Comparison of ENCODE assay signal across 22 mouse cellular contexts in the genomic region with DNA sequence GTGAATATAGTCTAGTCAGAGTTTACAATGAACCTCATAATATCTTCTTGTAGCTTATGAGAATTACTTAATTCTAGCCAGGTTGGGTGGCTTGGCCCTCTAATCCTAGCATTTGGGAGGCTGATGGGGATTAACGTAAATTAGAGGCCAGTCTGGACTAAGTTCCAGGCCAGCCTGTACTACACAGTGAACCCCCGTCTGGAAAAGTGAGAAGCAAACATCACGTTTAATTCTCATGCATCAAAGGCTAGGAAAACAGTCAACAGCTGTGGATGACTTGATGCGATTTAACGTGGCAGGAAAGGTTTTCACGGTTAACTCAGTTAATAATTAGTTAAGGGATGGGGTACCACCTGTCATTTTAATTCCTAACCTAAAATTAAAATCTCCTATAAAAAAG. TPM values are rescaled to one million over a fixed set of nuclear protein-coding genes. Genes with fewer than 3 reads are reported as not detected.
DNase-seq lines count a peak whose midpoint lies in the region; ATAC-seq and TF ChIP-seq lines count a peak whose summit lies in the region.
"Had no signal": no experiment of that assay in that cellular context is flagged by ENCODE, and none has a peak within 500 bp of the region (broad histone marks: within the 10 kb centered on the region; RNA-seq: fewer than 3 reads in every experiment).

No protein-coding gene starts in this region.

- no peak overlapping the region for H3K9ac ChIP-seq in hindbrain, postnatal 0 days (replicated peaks; ENCODE audit: low read length)
- no peak overlapping the region for H3K9ac ChIP-seq in hindbrain, embryonic 16.5 days (ENCODE audit: low read depth, low read length)
- H3K9ac ChIP-seq in midbrain, embryonic 11.5 days (ENCODE audit: low read length), result no peak overlapping the region
- H3K9ac ChIP-seq in midbrain, embryonic 13.5 days (replicated peaks), result no peak overlapping the region
- H3K9ac ChIP-seq: forebrain, embryonic 15.5 days; hindbrain, embryonic 12.5 days; hindbrain, embryonic 15.5 days had no signal

- no peak overlapping the region for H3K27ac ChIP-seq in hindbrain, postnatal 0 days
- no peak overlapping the region for H3K27ac ChIP-seq in hindbrain, embryonic 16.5 days (ENCODE audit: low read depth, low read length)
- H3K27ac ChIP-seq in midbrain, embryonic 11.5 days (ENCODE audit: low read depth, low read length), result no peak overlapping the region
- no peak overlapping the region for H3K27ac ChIP-seq in midbrain, embryonic 13.5 days
- H3K27ac ChIP-seq: forebrain, embryonic 10.5 days; forebrain, embryonic 15.5 days; heart, adult 2 months; heart, embryonic 10.5 days; hindbrain, embryonic 12.5 days; hindbrain, embryonic 15.5 days had no signal

- TF ChIP-seq CTCF in hindbrain, postnatal 0 days (IDR thresholded peaks at IDR 0.05; ENCODE audit: low read depth), result no peak

- no peaks in the 10 kb centered on the region for H3K27me3 ChIP-seq in hindbrain, postnatal 0 days (ENCODE audit: insufficient read depth, low read length)
- no peaks in the 10 kb centered on the region for H3K27me3 ChIP-seq in hindbrain, embryonic 16.5 days (replicated peaks; ENCODE audit: control insufficient read depth, insufficient read depth, low read length)
- H3K27me3 ChIP-seq in midbrain, embryonic 11.5 days (ENCODE audit: control insufficient read depth, insufficient read depth, low read length), result no peaks in the 10 kb centered on the region
- H3K27me3 ChIP-seq in midbrain, embryonic 13.5 days, result no peaks in the 10 kb centered on the region; the same call in 1 of the 2 replicates
- H3K27me3 ChIP-seq: forebrain, embryonic 15.5 days; hindbrain, embryonic 12.5 days; hindbrain, embryonic 15.5 days had no signal

- peak; percentile 6 for DNase-seq in hindbrain, postnatal 0 days (ENCODE audit: low spot score)
- peak; percentile 45 for DNase-seq in midbrain, embryonic 11.5 days (ENCODE audit: low spot score, missing footprints)
- peak; percentile 31 for DNase-seq in retina, embryonic 14.5 days (ENCODE audit: low spot score)
- no peak for DNase-seq in thymus, postnatal 25 days
- DNase-seq: adrenal gland, adult 2 months; adrenal gland, postnatal 14 days; cerebellum, adult 11-12 months; cerebellum, adult 8-10 months; cerebellum, postnatal 10 days; cerebellum, postnatal 36 days; embryo, embryonic 11 days; gastrocnemius, postnatal 25 days; heart, adult 2 months had no signal

- no peak for ATAC-seq in hindbrain, postnatal 0 days
- ATAC-seq in hindbrain, embryonic 16.5 days, result no peak
- ATAC-seq in midbrain, embryonic 11.5 days (ENCODE audit: low FRiP score), result no peak
- no peak for ATAC-seq in midbrain, embryonic 13.5 days
- ATAC-seq: CD4-positive, CD25-positive, alpha-beta regulatory T cell, adult 4 months; forebrain, embryonic 15.5 days; inflammation-experienced regulatory T-cells, adult 6 months had no signal

- H3K36me3 ChIP-seq in hindbrain, postnatal 0 days (ENCODE audit: insufficient read depth, low read length), result no peaks in the 10 kb centered on the region
- H3K36me3 ChIP-seq in hindbrain, embryonic 16.5 days (ENCODE audit: control insufficient read depth, insufficient read depth, low read length), result no peaks in the 10 kb centered on the region
- H3K36me3 ChIP-seq in midbrain, embryonic 11.5 days (ENCODE audit: control insufficient read depth, insufficient read depth, low read length), result no peaks in the 10 kb centered on the region
- no peaks in the 10 kb centered on the region for H3K36me3 ChIP-seq in midbrain, embryonic 13.5 days
- H3K36me3 ChIP-seq: forebrain, embryonic 10.5 days; forebrain, embryonic 15.5 days; heart, embryonic 10.5 days; hindbrain, embryonic 12.5 days; hindbrain, embryonic 15.5 days had no signal

- no peak overlapping the region for H3K4me3 ChIP-seq in hindbrain, postnatal 0 days (ENCODE audit: low read length)
- H3K4me3 ChIP-seq in hindbrain, embryonic 16.5 days (ENCODE audit: low read length), result no peak overlapping the region
- H3K4me3 ChIP-seq in midbrain, embryonic 11.5 days (ENCODE audit: low read depth, low read length), result no peak overlapping the region
- no peak overlapping the region for H3K4me3 ChIP-seq in midbrain, embryonic 13.5 days (replicated peaks)
- H3K4me3 ChIP-seq: forebrain, embryonic 10.5 days; forebrain, embryonic 15.5 days; heart, adult 2 months; heart, embryonic 10.5 days; hindbrain, embryonic 12.5 days; hindbrain, embryonic 15.5 days had no signal

- H3K9me3 ChIP-seq in hindbrain, postnatal 0 days (ENCODE audit: low read length), result no peaks in the 10 kb centered on the region
- no peaks in the 10 kb centered on the region for H3K9me3 ChIP-seq in hindbrain, embryonic 16.5 days (ENCODE audit: control insufficient read depth, low read length)
- no peaks in the 10 kb centered on the region for H3K9me3 ChIP-seq in midbrain, embryonic 11.5 days (ENCODE audit: control insufficient read depth, low read length)
- no peaks in the 10 kb centered on the region for H3K9me3 ChIP-seq in midbrain, embryonic 13.5 days
- H3K9me3 ChIP-seq: forebrain, embryonic 10.5 days; forebrain, embryonic 15.5 days; heart, embryonic 10.5 days; hindbrain, embryonic 12.5 days; hindbrain, embryonic 15.5 days had no signal

- 58% methylated on average over 6 of the region's 6 CpGs for WGBS in hindbrain, postnatal 0 days
- WGBS in hindbrain, embryonic 16.5 days, result 69% methylated on average over 6 of the region's 6 CpGs
- WGBS in midbrain, embryonic 11.5 days, result 73% methylated on average over 6 of the region's 6 CpGs
- 64% methylated on average over 6 of the region's 6 CpGs for WGBS in midbrain, embryonic 13.5 days

- no peaks in the 10 kb centered on the region for H3K4me1 ChIP-seq in hindbrain, postnatal 0 days (ENCODE audit: insufficient read depth, low read length)
- H3K4me1 ChIP-seq in hindbrain, embryonic 16.5 days (ENCODE audit: control insufficient read depth, insufficient read depth, low read depth, low read length), result no peaks in the 10 kb centered on the region
- H3K4me1 ChIP-seq in midbrain, embryonic 11.5 days (ENCODE audit: control insufficient read depth, insufficient read depth, low read length), result no peaks in the 10 kb centered on the region
- no peaks in the 10 kb centered on the region for H3K4me1 ChIP-seq in midbrain, embryonic 13.5 days (replicated peaks)
- H3K4me1 ChIP-seq: forebrain, embryonic 15.5 days; heart, embryonic 10.5 days; hindbrain, embryonic 12.5 days; hindbrain, embryonic 15.5 days had no signal

- no peak overlapping the region for H3K4me2 ChIP-seq in hindbrain, postnatal 0 days (ENCODE audit: low read depth, low read length)
- H3K4me2 ChIP-seq in hindbrain, embryonic 16.5 days (ENCODE audit: low read length), result no peak overlapping the region
- no peak overlapping the region for H3K4me2 ChIP-seq in midbrain, embryonic 11.5 days
- H3K4me2 ChIP-seq in midbrain, embryonic 13.5 days (replicated peaks), result no peak overlapping the region
- H3K4me2 ChIP-seq: forebrain, embryonic 15.5 days; hindbrain, embryonic 12.5 days; hindbrain, embryonic 15.5 days had no signal

RNA-seq across cellular contexts. Expression of a gene that starts 11.0 kb away (rescaled TPM):
- total RNA-seq in hindbrain, postnatal 0 days (2014; rRNA removed), result 13.7 and 16.8 TPM in 2 replicates
- polyA plus RNA-seq in hindbrain, postnatal 0 days (2015; fragmentation: Nextera tagmentation; extraction: Ambion mirVana), result 12.3 and 14.2 TPM in 2 replicates
- 14.2 and 16.3 TPM in 2 replicates for polyA plus RNA-seq in hindbrain, embryonic 16.5 days (2015; fragmentation: Nextera tagmentation; extraction: Ambion mirVana)
- polyA plus RNA-seq in midbrain, embryonic 11.5 days (2014; fragmentation: Nextera tagmentation; extraction: Ambion mirVana), result 22.4 and 26.3 TPM in 2 replicates
- polyA plus RNA-seq in midbrain, embryonic 13.5 days (2015; fragmentation: Nextera tagmentation; extraction: Ambion mirVana), result 16.0 and 18.9 TPM in 2 replicates

RNA-seq across cellular contexts. Expression of a gene that starts 34.3 kb away (rescaled TPM):
- 17.7 and 24.0 TPM in 2 replicates for total RNA-seq in hindbrain, postnatal 0 days (2014; rRNA removed)
- 17.8 and 21.1 TPM in 2 replicates for polyA plus RNA-seq in hindbrain, postnatal 0 days (2015; fragmentation: Nextera tagmentation; extraction: Ambion mirVana)
- polyA plus RNA-seq in hindbrain, embryonic 16.5 days (2015; fragmentation: Nextera tagmentation; extraction: Ambion mirVana), result 11.8 and 12.4 TPM in 2 replicates
- 9.1 and 10.6 TPM in 2 replicates for polyA plus RNA-seq in midbrain, embryonic 11.5 days (2014; fragmentation: Nextera tagmentation; extraction: Ambion mirVana)
- polyA plus RNA-seq in midbrain, embryonic 13.5 days (2015; fragmentation: Nextera tagmentation; extraction: Ambion mirVana), result 13.4 and 13.8 TPM in 2 replicates
